Mouse (Mus musculus) myocyte (in vitro differentiated cells): ENCODE data around the gene Thap8.

Experiments used
- CEBPB ChIP-seq: IDR thresholded peaks from 2 replicates; pipeline ENCODE4 v1.6.1; 2011; ENCODE audit warnings: mild to moderate bottlenecking, moderate library complexity; ENCODE audit not compliant: poor library complexity, insufficient read depth, severe bottlenecking
- POLR2A ChIP-seq: IDR thresholded peaks from one replicate; pipeline ENCODE4 v1.6.1; 2011; ENCODE audit warnings: low read depth, mild to moderate bottlenecking, control low read depth, moderate library complexity; ENCODE audit not compliant: insufficient read length
- SRF ChIP-seq: IDR thresholded peaks from one replicate; pipeline ENCODE4 v1.6.1; 2011; ENCODE audit warnings: low read depth; ENCODE audit not compliant: control insufficient read depth, insufficient read length
- USF1 ChIP-seq: IDR thresholded peaks from one replicate; pipeline ENCODE4 v1.6.1; 2011; ENCODE audit warnings: low read depth, mild to moderate bottlenecking, control low read depth, moderate library complexity

- TF ChIP-seq POLR2A (no peak), USF1 (no peak), CEBPB (no peak), SRF (no peak)
Observed at GRCm38 (mm10) chr7:30233387-30233786, 46.5 kb upstream of the Thap8 start.
